Mouse (Mus musculus): ENCODE results near the gene Pik3c2g.

GRCm38 (mm10) chr6:139751022-139751421 is 164.0 kb downstream of the Pik3c2g start:
- no peak for TF ChIP-seq POLR2A (IDR thresholded peaks at IDR 0.05; ENCODE audit: low read depth, low read length)
- no peak for TF ChIP-seq CTCF (IDR thresholded peaks at IDR 0.05; ENCODE audit: extremely low read depth, insufficient read depth, insufficient read length, insufficient replicate concordance)

Data from spleen, adult 2 months (tissue).